In genomic region chr17:70602051-70602450, GRCm38 (mm10) we compare ENCODE assay signal across 24 mouse cellular contexts.
"Had no signal": no experiment of that assay in that cellular context is flagged by ENCODE, and none has a peak within 500 bp of the region (broad histone marks: within the 10 kb centered on the region; RNA-seq: fewer than 3 reads in every experiment).

No protein-coding gene starts in this region.

- DNase-seq: gastrocnemius, adult 2 months; gastrocnemius, postnatal 10 days; gastrocnemius, postnatal 25 days; heart, adult 2 months; heart, postnatal 4 days; kidney, adult 18-20 months; kidney, adult 8-10 months; kidney, postnatal 10 days; kidney, postnatal 25 days; kidney, postnatal 4 days; layer of hippocampus, adult 9-11 months; liver; liver, embryonic 13.5 days; liver, postnatal 0 days; lung, adult 2 months had no signal

- H3K4me3 ChIP-seq: gastrocnemius, adult 2 months; heart, adult 2 months; heart, embryonic 13.5 days; heart, embryonic 15.5 days; hindbrain, embryonic 10.5 days; hindbrain, embryonic 12.5 days; intestine, embryonic 15.5 days; limb, embryonic 10.5 days; limb, embryonic 12.5 days; liver, embryonic 13.5 days; liver, embryonic 15.5 days had no signal

- H3K27ac ChIP-seq: gastrocnemius, adult 2 months; heart, adult 2 months; heart, embryonic 13.5 days; heart, embryonic 15.5 days; hindbrain, embryonic 10.5 days; hindbrain, embryonic 12.5 days; hindbrain, embryonic 14.5 days; intestine, embryonic 15.5 days; limb, embryonic 10.5 days; limb, embryonic 12.5 days; liver, embryonic 13.5 days; liver, embryonic 15.5 days had no signal
